Mouse (Mus musculus): Measurements from ENCODE around the gene Slfn8. TPM values are rescaled to one million over a fixed set of nuclear protein-coding genes. Genes with fewer than 3 reads are reported as not detected.
"Not testable (repeated sequence)": the region's sequence is repeated elsewhere in the genome, so short reads cannot be mapped to it uniquely, and the experiment has no call there.

Slfn8 gene
- 7.4 and 9.3 TPM in 2 replicates for total RNA-seq (2014; fragmentation: Nextera tagmentation)
- 6.5 and 11.6 TPM in 2 replicates for total RNA-seq (2017)

DNA sequence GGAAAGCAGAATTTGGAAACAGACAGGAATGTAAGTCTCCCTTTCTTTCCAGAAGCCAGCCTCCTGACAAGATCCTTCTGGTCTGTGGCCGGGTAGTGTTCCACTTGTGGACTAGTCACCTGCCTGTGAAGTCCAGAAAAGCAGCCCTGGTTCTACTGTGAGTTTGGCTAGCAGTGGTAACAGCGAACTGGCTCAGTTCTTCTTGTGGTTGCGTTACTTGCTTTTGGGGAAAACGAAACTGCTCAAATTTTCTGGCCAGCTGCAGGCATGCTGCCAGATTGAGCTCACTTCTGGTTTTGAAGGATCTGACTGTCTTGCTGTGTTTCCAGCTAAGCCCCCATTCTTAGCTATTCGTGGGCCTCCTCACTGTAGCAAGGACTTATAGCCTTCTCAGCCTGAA, at the start of gene Slfn8:
Gene Slfn8 (minus strand): TSS at position 190 of the 400 bp plus-strand sequence.
- no peak; the same call in 1 of the 2 replicates for ATAC-seq (replicated peaks; ENCODE audit: low FRiP score, low TSS enrichment, poor library complexity, severe bottlenecking)

DNA sequence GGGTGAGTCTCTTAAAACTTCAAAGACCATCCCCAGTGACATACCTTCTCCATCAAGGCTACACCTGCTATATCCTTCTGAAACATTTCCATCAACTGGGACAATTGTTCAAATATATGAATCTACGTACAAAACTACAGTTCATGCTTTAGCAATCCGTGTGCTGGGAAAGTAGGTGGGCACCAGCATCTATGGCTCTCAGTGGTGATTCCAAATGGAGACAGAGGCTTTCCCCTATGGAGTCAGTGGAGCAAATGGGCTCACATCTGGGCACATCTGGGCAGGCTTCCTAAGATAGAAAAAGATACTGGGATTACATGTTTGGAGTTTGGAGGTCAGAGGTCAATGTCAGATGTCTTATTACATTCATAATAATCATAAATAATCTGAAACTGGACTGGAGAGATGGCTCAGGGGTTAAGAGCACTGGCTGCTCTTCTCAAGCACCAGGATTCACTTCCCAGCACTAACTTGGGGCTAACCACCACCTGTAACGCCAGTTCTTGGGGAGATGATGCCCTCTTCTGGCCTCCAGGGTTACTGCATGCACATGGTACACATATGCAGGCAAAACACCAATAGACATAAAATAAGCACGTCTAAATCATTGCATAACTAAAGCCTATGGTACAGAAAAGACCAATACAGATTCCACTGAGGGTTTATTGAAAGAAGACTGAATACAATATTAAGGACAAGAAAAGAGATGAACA, 47.5 kb upstream of the Slfn8 start:
- ATAC-seq (replicated peaks; ENCODE audit: low FRiP score, low TSS enrichment, poor library complexity, severe bottlenecking), result no peak

GRCm38 (mm10) chr11:83066640-83067531, 46.3 kb upstream of the Slfn8 start:
- ATAC-seq (replicated peaks; ENCODE audit: low FRiP score, low TSS enrichment, poor library complexity, severe bottlenecking), result peak; percentile 95

DNA sequence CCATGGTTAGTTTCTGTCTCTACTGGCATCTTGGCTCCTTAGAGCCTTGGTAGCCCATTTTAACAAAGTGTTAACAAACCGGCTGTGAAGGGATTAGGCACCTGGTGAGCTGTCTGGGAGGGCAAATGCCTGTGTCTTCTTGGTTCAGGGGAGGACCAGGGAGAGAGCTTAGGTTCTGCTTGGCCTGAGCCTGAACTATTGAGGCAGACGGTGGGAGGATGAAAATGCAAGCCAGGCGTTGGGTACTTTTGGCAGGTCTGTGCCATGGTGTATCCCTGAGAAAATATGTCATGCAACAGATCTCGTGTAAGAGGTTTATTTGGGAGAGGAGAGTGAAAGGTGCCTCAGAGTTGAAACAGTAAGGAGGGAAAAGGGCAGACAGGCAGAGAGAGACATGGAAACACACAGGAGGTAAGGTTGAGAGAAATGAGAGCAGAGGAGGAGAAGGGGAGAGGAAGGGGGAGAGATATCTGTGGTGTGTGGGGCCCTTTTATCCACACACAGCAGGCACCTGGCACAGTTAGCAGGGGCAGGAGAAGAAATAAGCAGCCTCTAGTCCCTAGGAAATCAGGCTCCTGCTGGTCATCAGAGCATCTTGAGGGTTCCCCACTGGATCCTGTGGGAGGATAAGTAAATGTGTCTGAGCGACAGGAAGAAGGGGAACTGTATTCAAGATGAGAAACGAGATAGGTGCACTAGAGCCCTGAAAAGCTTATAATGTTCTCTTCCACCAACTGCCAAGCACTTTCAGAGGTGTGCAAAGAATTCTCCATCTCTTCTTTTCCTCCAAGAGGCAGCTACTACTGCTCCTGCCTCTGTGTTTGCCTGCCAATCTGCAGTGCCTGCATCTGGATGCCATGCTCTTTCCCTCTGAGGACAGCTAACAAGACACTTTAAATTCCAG, 45.1 kb upstream of the Slfn8 start:
- peak; percentile 39; the same call in 1 of the 2 replicates for ATAC-seq (replicated peaks; ENCODE audit: low FRiP score, low TSS enrichment, poor library complexity, severe bottlenecking)

GRCm38 (mm10) chr11:83064946-83065345, 44.3 kb upstream of the Slfn8 start, which contains the start of gene Slfn2:
Slfn2 (plus strand) TSS chr11:83065112.
- no peak for ATAC-seq (replicated peaks; ENCODE audit: low FRiP score, low TSS enrichment, poor library complexity, severe bottlenecking)

DNA sequence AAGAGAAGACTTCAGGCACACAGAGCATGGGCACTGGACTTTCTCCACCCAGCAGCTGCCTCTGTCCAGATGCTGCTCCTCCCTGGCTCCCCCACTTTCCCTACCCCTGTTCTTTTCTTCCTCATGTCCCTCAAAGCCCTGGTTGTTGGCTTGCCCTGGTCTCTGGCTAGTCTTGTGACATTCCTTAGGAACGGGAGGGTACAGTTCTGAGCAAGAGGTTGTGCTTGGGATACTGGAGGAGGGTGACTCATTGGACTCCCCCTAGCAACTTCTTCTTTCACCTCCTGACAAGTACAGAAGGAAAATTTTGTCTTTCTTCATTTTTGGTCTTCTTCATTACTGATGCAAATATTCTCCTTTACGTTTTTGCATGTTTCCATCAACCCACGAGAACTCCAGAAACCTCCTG, 43.3 kb upstream of the Slfn8 start:
- ATAC-seq (replicated peaks; ENCODE audit: low FRiP score, low TSS enrichment, poor library complexity, severe bottlenecking), result no peak

DNA sequence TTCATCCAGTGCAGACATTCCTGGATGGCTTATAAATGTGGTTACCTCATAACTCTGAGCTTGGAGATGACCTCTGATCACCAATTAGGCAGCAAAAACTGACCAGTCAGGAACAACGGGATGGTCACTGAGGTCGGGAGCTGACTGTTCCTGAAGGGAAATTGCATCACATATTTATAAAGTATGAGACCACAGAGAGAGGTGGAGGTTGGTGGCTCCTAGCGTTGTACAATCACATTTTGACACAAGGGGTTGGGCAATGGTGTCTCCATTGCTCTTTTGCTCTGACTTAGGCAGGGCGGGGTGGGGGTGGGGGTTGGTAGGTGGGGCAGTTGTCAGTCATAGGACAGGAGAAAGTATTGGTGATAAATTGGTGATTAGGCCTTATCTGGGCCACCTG, 42.5 kb upstream of the Slfn8 start:
- no peak for ATAC-seq (replicated peaks; ENCODE audit: low FRiP score, low TSS enrichment, poor library complexity, severe bottlenecking)

DNA sequence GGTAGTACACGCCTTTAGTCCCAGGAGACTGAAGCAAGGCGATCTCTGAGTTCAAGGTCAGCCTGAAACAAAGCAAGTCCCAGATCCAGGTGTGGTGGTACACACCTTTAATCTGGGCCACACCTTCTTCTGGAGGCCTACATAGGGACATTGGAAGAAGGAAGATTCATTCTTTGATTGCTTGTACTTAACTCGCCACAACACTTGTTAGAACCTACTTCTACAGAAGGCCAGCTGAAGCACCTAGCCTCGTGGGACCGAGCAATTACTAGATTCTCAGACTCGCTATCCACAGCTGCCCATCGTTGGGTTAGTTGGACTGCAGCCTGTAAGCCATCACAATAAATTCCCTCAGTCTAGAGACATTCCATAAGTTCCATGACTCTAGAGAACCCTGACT, 41.2 kb upstream of the Slfn8 start:
- no peak for ATAC-seq (replicated peaks; ENCODE audit: low FRiP score, low TSS enrichment, poor library complexity, severe bottlenecking)

GRCm38 (mm10) chr11:83060412-83061020, 39.9 kb upstream of the Slfn8 start:
- no peak for ATAC-seq (replicated peaks; ENCODE audit: low FRiP score, low TSS enrichment, poor library complexity, severe bottlenecking)

GRCm38 (mm10) chr11:83057863-83058262, 37.3 kb upstream of the Slfn8 start:
- peak; percentile 93 for ATAC-seq (replicated peaks; ENCODE audit: low FRiP score, low TSS enrichment, poor library complexity, severe bottlenecking)

GRCm38 (mm10) chr11:83045642-83046041, 25.0 kb upstream of the Slfn8 start:
- ATAC-seq (replicated peaks; ENCODE audit: low FRiP score, low TSS enrichment, poor library complexity, severe bottlenecking), result no peak

DNA sequence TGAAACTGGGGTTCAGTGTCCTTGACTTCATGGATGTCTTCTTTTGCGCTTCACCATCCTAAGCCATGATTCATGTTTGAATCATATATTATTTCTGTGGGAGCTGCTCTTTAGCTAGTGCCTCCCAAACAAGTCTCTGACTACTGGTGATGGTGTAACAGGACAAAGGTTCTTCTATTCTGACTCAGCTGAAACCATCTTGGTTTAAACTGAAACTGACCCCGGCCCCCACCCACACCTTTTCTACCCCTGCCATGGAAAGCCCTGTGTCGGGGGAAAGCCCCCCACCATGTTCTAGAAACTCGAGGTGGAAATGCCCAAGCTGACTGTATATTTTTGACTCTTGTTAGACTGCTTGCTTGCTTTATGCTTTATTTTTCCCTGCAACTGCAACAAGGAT, 23.3 kb upstream of the Slfn8 start:
- ATAC-seq (replicated peaks; ENCODE audit: low FRiP score, low TSS enrichment, poor library complexity, severe bottlenecking), result no peak

- no peak for ATAC-seq (replicated peaks; ENCODE audit: low FRiP score, low TSS enrichment, poor library complexity, severe bottlenecking)
These were observed 20.4 kb upstream of the Slfn8 start for GRCm38 (mm10) chr11:83041000-83041399.

DNA sequence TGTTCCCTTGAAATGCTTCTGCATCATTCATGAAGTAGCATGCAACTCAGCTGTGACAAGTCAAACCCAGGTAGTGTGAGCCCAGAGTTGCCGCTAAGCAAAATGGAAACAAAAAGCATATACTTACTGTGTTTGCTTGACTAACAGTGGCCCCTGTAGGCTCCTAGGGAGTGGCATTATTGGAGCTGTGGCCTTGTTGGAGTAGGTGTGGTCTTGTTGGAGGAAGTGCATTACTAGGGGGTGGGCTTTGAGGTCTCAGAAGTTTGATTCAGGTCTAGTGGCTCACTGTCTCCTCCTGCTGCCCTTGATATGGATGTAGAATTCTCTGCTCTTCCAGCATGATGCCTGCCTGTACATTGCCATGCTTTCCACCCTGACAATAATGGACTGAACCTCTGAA, 19.7 kb upstream of the Slfn8 start:
- ATAC-seq (replicated peaks; ENCODE audit: low FRiP score, low TSS enrichment, poor library complexity, severe bottlenecking), result peak; percentile 74

- no peak for ATAC-seq (replicated peaks; ENCODE audit: low FRiP score, low TSS enrichment, poor library complexity, severe bottlenecking)
These were observed 19.2 kb upstream of the Slfn8 start for GRCm38 (mm10) chr11:83039796-83040195.

DNA sequence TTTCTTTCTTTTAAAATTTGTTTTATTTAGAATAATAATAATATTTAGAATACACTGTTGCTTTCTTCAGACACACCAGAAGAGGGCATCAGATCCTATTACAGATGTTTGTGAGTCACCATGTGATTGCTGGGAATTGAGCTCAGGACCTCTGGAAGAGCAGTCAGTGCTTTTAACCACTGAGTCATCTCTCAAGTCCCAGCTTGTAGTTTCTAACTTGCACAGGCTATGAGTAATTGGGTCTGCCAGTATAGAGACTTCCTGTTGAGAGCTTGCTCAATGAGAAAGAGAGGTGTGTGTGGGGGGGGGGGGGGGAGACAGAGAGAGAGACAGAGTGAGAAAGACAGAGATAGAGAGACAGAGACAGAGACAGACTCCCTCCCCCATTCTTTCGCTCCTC, 18.5 kb upstream of the Slfn8 start:
- ATAC-seq (replicated peaks; ENCODE audit: low FRiP score, low TSS enrichment, poor library complexity, severe bottlenecking), result no peak

DNA sequence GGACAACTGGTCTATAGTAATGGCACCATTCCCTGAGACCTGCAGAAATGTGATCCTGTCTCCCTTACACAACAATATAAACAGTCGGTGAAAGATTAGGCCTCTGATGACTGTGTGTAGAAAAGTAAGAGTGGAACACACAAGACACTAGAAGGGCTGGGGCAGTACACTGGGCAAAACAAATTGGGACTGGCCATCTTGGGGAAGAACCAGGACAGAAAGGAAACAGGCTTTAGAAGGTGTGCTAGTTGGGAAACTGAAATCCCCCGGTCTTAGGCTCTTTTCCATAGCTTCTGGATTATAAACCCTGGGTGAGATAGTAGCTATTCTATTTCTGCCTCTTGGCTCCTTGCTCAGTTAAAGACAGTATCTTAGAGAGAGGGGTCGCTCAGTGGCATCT, 18.1 kb upstream of the Slfn8 start:
- ATAC-seq (replicated peaks; ENCODE audit: low FRiP score, low TSS enrichment, poor library complexity, severe bottlenecking), result not testable (repeated sequence)

GRCm38 (mm10) chr11:83019561-83020519, 770 bp downstream of the Slfn8 start:
- ATAC-seq (replicated peaks; ENCODE audit: low FRiP score, low TSS enrichment, poor library complexity, severe bottlenecking), result peak; percentile 48; the same call in 1 of the 2 replicates
